Mouse (Mus musculus): ENCODE data around the gene Ctsl.

DNA sequence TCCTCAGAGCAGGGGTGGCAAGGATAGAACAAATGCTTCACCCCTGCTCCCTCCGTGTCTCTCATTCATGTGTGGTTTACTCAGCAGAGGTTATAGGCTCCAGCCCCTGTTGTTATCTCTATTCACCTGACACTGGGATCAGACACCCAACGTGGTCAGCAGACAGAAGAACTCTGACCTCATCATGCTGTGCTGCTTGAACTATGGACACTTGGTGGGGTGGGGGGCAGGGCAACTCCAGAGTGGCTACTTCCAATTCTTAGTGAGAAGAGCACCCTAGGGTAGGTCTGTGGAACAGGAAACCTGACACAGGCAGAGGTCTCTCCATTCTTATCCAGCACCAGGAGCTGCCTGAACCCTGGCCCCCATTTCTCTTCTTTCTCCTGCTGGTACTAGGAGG is 15.4 kb upstream of the Ctsl start:
- TF ChIP-seq POLR2A (IDR thresholded peaks at IDR 0.05; ENCODE audit: insufficient read depth, low read depth, low read length), result no peak
- no peak for TF ChIP-seq CTCF (IDR thresholded peaks at IDR 0.05; ENCODE audit: insufficient read depth, low read depth, low read length)

Measured in olfactory bulb, adult 2 months (tissue).